Mouse (Mus musculus): ENCODE data around the gene Cib2. TPM values are rescaled to one million over a fixed set of nuclear protein-coding genes. Genes with fewer than 3 reads are reported as not detected.

Gene Cib2
- polyA plus RNA-seq, 1 experiment from 2014 or later: 20.8 TPM

DNA sequence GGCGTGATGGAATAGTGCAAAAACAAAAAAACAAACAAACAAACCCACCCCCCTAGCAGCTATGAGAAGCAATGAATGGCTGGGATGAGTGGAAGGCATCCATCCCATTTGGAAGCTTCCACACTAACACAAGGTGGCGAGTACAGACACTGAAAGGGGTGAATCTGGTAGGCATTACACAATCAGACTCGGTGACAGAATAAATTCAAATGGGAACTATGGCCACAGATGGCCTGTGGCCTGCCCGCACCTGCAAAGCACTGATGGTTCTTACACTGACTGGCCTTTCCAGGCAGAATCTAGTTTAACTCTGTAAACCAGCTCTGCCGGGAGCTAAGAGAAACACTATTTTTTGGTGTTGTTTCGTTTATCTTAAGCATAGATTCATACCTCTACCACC lies 60.7 kb downstream of the Cib2 start:
- no peaks in the 10 kb centered on the region for H3K4me1 ChIP-seq (replicated peaks; ENCODE audit: control insufficient read depth, insufficient read depth, low read length)
- WGBS: 84% methylated on average over 6 of the region's 6 CpGs
- H3K27ac ChIP-seq (ENCODE audit: low read depth, low read length): no peak overlapping the region
- 0 out of 2 replicates have a peak, but pooled peaks cover 3% of the 10 kb centered on the region for H3K27me3 ChIP-seq (ENCODE audit: control insufficient read depth, insufficient read depth, low read length)
- H3K4me2 ChIP-seq (replicated peaks; ENCODE audit: low read depth, low read length): no peak overlapping the region
- H3K9me3 ChIP-seq (ENCODE audit: control insufficient read depth, low read length): no peaks in the 10 kb centered on the region
- ATAC-seq (ENCODE audit: low FRiP score): no peak
- DNase-seq (ENCODE audit: low spot score): no peak
- H3K9ac ChIP-seq (ENCODE audit: low read depth, low read length): no peak overlapping the region
- H3K36me3 ChIP-seq (ENCODE audit: control insufficient read depth, insufficient read depth, low read length): no peaks in the 10 kb centered on the region
- no peak overlapping the region for H3K4me3 ChIP-seq (ENCODE audit: low read depth, low read length)

Other genes starting within 250 kb of the Cib2 start
- gene Dmxl2, start 58.6 kb downstream of the Cib2 start, polyA plus RNA-seq (2014; fragmentation: Nextera tagmentation; extraction: Ambion mirVana): 19.4 and 25.8 TPM in 2 replicates
- gene Sh2d7, start 21.2 kb downstream of the Cib2 start, polyA plus RNA-seq (2014; fragmentation: Nextera tagmentation; extraction: Ambion mirVana): 0.08 and 0.18 TPM in 2 replicates
- 118 and 131 TPM in 2 replicates for gene Idh3a, start 26.1 kb upstream of the Cib2 start, polyA plus RNA-seq (2014; fragmentation: Nextera tagmentation; extraction: Ambion mirVana)
- 6.3 and 7.1 TPM in 2 replicates for gene Acsbg1, start 101.7 kb upstream of the Cib2 start, polyA plus RNA-seq (2014; fragmentation: Nextera tagmentation; extraction: Ambion mirVana)
- gene Dnaja4, start 138.7 kb upstream of the Cib2 start, polyA plus RNA-seq (2014; fragmentation: Nextera tagmentation; extraction: Ambion mirVana): 5.6 and 6.1 TPM in 2 replicates
- 155 and 176 TPM in 2 replicates for gene Wdr61, start 174.3 kb upstream of the Cib2 start, polyA plus RNA-seq (2014; fragmentation: Nextera tagmentation; extraction: Ambion mirVana)
- 1,117 and 1,232 TPM in 2 replicates for gene Crabp1, start 204.5 kb upstream of the Cib2 start, polyA plus RNA-seq (2014; fragmentation: Nextera tagmentation; extraction: Ambion mirVana)

Measured in hindbrain, embryonic 11.5 days (tissue).